Mouse (Mus musculus): ENCODE measurements around the gene Jtb. TPM values are rescaled to one million over a fixed set of nuclear protein-coding genes. Genes with fewer than 3 reads are reported as not detected.
"Not testable (repeated sequence)": the region's sequence is repeated elsewhere in the genome, so short reads cannot be mapped to it uniquely, and the experiment has no call there.

The Jtb gene
- polyA plus RNA-seq, 1 experiment from 2014 or later: 90.3 TPM

DNA sequence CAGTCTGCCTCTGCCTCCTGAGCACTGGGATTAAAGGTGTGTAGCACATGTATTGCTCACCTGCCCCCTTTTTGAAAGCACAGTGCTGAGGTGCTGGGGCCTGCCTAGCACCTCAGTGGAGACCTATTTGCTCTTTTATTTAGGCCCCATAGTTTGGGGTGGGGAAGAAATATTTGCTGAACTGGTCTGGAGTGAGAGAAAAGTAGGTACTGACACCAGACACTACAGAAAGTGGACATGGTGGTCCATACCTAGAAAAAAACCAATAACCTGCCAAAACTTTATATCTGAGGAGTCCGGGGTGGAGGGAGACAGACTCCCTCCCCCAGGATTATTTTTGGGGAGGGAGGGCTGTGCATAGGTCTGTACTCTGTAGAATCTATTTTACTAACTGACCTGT is 21.8 kb downstream of the Jtb start:
- H3K36me3 ChIP-seq: peaks cover 25% of the 10 kb centered on the region
- H3K27ac ChIP-seq (replicated peaks); H3K9me3 ChIP-seq; H3K27me3 ChIP-seq: not testable (repeated sequence)
- ATAC-seq (ENCODE audit: low read depth): peak; percentile 1
- peaks cover 41% of the 10 kb centered on the region for H3K4me1 ChIP-seq (replicated peaks)
- 72% methylated on average over 1 of the region's 1 CpGs for WGBS
- peak overlapping the region; percentile 94 for H3K9ac ChIP-seq
- H3K4me2 ChIP-seq: peak overlapping the region; percentile 53
- H3K4me3 ChIP-seq: peak overlapping the region; percentile 91; the same call in 1 of the 2 replicates

DNA sequence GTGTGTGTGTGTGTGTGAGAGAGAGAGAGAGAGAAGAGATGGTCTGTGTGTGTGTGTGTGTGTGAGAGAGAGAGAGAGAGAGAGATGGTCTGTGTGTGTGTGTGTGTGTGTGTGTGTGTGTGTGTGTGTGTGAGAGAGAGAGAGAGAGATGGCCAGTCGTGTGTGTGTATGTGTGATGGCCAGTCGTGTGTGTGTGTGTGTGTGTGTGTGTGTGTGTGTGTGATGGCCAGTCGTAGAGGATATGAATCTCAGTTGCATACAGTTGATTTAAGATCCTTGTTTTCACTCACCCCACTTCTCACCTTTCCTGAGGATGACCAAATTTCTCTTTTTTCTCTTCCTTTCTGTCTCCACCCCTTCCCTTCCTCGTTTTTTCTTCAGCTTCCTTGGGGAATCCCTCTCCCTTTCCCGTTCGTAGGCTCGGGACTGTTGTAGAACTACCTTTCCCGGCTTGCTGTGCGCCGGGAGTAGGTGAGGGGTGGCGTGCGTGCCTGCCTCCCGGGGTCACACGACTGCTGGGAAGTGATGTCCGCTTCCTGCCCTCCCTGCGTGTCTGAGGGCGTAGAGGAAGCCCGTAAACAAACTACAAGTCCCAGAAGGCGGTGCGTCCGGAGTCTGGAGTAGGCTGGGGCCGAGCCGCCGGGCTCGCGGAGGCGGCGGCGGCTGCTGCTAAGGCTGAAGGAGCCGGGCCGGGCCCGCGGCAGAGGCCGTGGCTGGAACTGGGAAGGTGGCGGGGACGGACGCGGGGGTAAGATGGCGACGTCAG is 22.4 kb downstream of the Jtb start, which contains the start of gene Crtc2:
Crtc2 (plus strand) TSS at position 511 of the 766 bp plus-strand sequence.
- peak within 1 kb of the TSS; percentile 91 for H3K4me3 ChIP-seq
- H3K27me3 ChIP-seq: no peaks in the 10 kb centered on the region
- H3K27ac ChIP-seq (replicated peaks): peak within 1 kb of the TSS; percentile 88
- H3K4me1 ChIP-seq (replicated peaks): peaks cover 36% of the 10 kb centered on the region
- H3K9ac ChIP-seq: peak within 1 kb of the TSS; percentile 94
- H3K9me3 ChIP-seq: no peaks in the 10 kb centered on the region
- 1% methylated on average over 40 of the region's 40 CpGs for WGBS
- peak; percentile 97 for ATAC-seq (ENCODE audit: low read depth)
- H3K36me3 ChIP-seq: peaks cover 32% of the 10 kb centered on the region
- peak within 1 kb of the TSS; percentile 91 for H3K4me2 ChIP-seq

DNA sequence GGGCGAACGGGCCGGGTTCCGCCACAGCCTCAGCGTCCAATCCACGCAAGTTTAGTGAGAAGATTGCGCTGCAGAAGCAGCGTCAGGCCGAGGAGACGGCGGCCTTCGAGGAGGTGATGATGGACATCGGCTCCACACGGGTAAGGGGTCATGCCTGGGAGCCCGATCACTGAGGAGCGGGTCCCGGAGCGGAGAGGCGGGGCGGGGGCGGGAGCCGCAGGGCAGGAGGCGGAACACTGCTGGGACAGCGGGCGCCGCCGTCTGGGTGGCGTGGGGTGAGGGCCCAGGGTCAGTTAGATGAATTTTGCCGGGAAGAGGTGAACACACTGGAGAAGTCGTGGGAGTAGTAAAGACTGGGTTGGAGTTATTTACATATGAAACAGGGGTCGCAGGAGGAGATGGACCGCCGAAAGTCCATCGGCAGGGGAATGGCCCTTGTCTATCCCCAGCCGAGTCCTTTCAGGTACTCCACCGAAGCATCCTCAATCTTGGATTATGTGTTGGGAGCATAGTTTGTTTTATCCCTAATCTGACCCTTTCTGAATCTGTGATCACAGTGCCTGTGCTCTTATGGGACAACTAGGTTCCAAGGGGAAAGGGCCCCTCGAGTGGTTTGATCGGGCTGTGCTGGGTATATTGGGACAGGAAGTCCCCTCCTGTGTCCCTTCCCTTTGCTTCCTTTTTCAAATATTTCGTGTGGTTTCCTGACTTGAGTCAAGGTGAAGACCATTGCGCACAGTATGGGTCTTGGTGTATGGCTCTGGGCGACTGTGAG is 23.2 kb downstream of the Jtb start:
- peak overlapping the region; percentile 91 for H3K4me3 ChIP-seq
- H3K9ac ChIP-seq: peak overlapping the region; percentile 94
- H3K27ac ChIP-seq (replicated peaks): peak overlapping the region; percentile 88
- H3K9me3 ChIP-seq: no peaks in the 10 kb centered on the region
- H3K27me3 ChIP-seq: no peaks in the 10 kb centered on the region
- WGBS: under 1% methylated on average over 41 of the region's 41 CpGs
- H3K4me2 ChIP-seq: peak overlapping the region; percentile 91
- H3K36me3 ChIP-seq: peaks cover 39% of the 10 kb centered on the region
- peaks cover 29% of the 10 kb centered on the region for H3K4me1 ChIP-seq (replicated peaks)
- ATAC-seq (ENCODE audit: low read depth): peak; percentile 56

DNA sequence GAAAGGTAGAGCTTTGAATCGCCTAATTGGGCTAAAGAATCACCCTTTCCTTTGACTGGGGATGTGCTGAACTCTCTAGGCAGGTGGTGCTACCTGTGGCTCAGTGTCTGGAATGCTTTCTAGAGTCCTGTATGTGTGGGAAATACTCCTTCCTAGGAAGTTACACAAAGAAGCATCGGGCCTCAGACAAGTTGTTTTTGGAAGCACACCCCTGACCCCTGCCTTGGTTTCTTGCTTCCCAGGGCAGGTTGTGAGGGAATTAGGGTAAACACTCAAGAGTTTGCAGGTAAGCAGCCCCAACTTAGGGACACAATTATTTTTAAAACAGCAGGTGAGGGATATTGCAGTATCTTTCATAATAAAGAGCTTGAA is 23.8 kb downstream of the Jtb start:
- H3K27ac ChIP-seq (replicated peaks): peak overlapping the region; percentile 88; the same call in 1 of the 2 replicates
- WGBS: 26% methylated on average over 2 of the region's 2 CpGs

DNA sequence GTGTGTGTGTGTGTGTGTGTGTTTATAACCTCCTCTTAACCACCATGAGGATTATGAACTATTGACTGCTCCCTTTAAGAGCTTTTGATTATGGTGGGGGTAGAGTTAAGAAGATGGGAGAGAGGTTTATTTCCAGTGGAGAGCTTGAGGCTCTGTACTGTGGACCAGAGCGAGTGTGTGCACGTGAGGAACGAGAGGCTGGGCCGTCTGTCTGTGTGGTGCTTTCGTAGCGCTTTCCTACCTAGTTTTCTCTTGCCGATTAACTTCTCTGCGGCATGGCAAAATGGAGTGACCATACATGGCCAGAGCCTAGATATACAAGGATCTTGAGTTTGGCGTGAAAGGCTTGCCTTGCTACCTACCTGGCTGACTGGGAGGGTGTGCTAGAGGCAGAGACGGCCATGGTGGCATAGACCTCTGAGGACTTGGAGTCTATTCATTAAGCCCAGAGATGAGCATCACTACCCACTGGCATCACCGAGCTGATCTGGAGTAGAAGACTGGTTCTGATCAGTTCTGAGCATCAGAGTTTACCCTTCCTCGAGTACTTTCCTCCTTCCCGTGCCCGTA is 24.5 kb downstream of the Jtb start:
- Histone ChIP-seq H3K4me3 (no peak overlapping the region), H3K4me2 (peak overlapping the region; percentile 91)
- no peak for ATAC-seq (ENCODE audit: low read depth)

More for the DNA sequence above, 23.8 kb downstream of the Jtb start:
- Histone ChIP-seq H3K27me3 (no peaks in the 10 kb centered on the region), H3K9me3 (no peaks in the 10 kb centered on the region), H3K4me1 (replicated peaks) (peaks cover 28% of the 10 kb centered on the region), H3K4me2 (peak overlapping the region; percentile 91), H3K36me3 (peaks cover 45% of the 10 kb centered on the region), H3K9ac (peak overlapping the region; percentile 94), H3K4me3 (peak overlapping the region; percentile 91)
- ATAC-seq (ENCODE audit: low read depth): no peak

DNA sequence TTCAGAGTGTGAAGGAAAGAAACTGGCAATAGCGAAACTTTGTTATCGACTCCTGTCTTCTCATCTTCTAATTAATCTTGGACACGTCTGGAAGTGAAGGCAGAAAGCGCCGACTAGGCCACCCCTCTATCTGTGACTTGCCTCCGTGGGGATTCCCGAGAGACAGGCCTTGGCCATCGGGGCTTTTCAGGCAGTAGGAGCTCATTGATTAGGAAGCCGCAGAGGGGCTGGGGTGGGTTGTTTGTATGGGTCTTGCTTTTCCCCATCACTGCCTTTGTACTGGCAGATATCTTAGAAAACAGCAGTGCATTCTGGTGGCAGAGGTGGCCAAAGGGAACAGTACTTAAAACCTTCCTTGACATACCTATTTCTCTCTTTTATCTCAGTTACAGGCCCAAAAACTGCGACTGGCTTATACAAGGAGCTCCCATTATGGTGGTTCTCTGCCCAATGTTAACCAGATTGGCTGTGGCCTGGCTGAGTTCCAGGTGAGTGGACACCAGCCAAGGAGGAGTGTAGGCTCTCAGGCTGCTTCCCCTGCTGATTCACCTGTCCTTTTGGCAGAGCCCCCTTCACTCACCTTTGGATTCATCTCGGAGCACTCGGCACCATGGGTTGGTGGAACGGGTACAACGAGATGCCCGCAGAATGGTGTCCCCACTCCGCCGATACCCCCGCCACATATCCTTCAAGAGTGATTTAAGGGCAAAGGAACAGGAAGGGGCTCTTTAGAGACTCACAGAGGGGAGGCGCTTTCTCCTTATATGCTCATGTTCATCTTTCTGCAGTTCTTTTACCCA is 25.5 kb downstream of the Jtb start:
- Histone ChIP-seq H3K27me3 (no peaks in the 10 kb centered on the region), H3K4me1 (replicated peaks) (peaks cover 28% of the 10 kb centered on the region), H3K4me3 (no peak overlapping the region), H3K36me3 (peaks cover 50% of the 10 kb centered on the region), H3K9me3 (no peaks in the 10 kb centered on the region), H3K4me2 (no peak overlapping the region), H3K27ac (replicated peaks) (no peak overlapping the region), H3K9ac (no peak overlapping the region)
- no peak for ATAC-seq (ENCODE audit: low read depth)
- WGBS: 91% methylated on average over 19 of the region's 19 CpGs

More for the DNA sequence above, 24.5 kb downstream of the Jtb start:
- 93% methylated on average over 14 of the region's 14 CpGs for WGBS
- Histone ChIP-seq H3K27me3 (no peaks in the 10 kb centered on the region), H3K9ac (peak overlapping the region; percentile 94), H3K27ac (replicated peaks) (no peak overlapping the region), H3K9me3 (no peaks in the 10 kb centered on the region), H3K36me3 (peaks cover 49% of the 10 kb centered on the region), H3K4me1 (replicated peaks) (peaks cover 28% of the 10 kb centered on the region)

DNA sequence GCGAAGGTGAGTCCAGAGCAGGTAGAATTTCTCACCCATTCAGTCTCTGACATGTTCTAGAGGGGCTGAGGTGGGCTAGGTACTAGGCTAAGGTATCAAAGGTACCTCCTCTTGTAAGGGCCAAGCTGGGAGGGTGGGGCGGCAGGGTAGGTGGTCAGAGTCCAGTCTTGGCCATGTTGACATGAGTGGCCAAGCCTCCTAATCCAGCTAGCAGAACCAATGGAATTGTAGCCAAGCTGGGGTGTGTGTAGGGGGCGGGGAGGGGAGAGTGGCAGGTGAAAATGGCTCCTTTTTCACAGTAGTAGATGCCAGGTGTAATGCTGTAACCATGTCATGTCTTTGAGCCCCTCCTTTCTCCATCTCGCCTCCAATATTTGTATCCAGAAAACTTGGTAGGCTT is 27.1 kb downstream of the Jtb start:
- H3K4me3 ChIP-seq: no peak overlapping the region

DNA sequence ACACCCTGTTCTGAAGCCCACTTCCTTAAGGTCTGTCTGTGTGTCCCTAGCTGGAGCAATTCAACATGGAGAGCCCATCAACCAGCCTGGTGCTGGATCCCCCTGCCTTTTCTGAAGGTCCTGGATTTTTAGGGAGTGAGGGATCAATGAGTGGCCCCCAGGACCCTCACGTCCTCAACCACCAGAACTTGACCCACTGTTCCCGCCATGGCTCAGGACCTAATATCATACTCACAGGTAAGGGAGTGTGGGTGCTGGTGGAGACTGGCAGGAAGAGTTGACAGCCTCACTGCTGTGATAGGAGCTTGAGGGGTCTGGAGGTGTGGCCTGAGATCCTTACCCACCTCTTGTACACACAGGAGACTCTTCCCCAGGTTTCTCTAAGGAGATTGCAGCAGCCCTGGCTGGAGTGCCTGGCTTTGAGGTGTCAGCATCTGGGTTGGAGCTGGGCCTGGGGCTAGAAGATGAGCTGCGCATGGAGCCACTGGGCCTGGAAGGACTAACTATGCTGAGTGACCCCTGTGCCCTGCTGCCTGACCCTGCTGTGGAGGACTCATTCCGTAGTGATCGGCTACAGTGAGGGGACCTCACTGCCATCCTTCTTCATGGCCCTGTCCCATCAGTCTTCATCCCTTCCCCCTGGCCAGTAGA is 31.8 kb downstream of the Jtb start:
- no peak overlapping the region for H3K27ac ChIP-seq (replicated peaks)
- H3K9ac ChIP-seq: no peak overlapping the region
- no peak for ATAC-seq (ENCODE audit: low read depth)
- H3K4me1 ChIP-seq (replicated peaks): peaks cover 11% of the 10 kb centered on the region
- whole genome bisulfite sequencing: 90% methylated on average over 5 of the region's 5 CpGs
- no peak overlapping the region for H3K4me2 ChIP-seq
- H3K36me3 ChIP-seq: peaks cover 60% of the 10 kb centered on the region
- no peaks in the 10 kb centered on the region for H3K9me3 ChIP-seq
- no peaks in the 10 kb centered on the region for H3K27me3 ChIP-seq
- H3K4me3 ChIP-seq: no peak overlapping the region

More for the DNA sequence above, 27.1 kb downstream of the Jtb start:
- Histone ChIP-seq H3K9me3 (no peaks in the 10 kb centered on the region), H3K27ac (replicated peaks) (no peak overlapping the region), H3K36me3 (peaks cover 66% of the 10 kb centered on the region), H3K9ac (no peak overlapping the region), H3K27me3 (no peaks in the 10 kb centered on the region), H3K4me2 (no peak overlapping the region), H3K4me1 (replicated peaks) (peaks cover 23% of the 10 kb centered on the region)
- WGBS: 90% methylated on average over 4 of the region's 4 CpGs
- no peak for ATAC-seq (ENCODE audit: low read depth)

DNA sequence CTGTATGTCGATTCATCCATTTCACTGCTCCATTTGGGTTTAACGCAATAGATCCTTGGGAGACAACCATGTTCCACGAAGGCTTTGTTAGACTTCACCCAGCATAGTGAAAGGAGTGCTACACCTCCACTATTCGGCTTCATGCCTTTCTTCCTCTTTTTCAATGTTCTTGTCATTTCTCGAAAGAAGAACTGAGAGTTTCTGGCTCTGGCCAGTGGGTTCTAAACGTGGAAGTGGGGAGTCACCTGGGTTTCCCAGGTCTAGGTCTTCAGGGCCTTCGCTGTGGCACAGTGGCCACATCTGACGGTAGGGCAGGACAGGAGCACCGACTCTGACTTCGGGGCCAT is 33.3 kb downstream of the Jtb start:
- Histone ChIP-seq H3K4me3 (peak overlapping the region; percentile 82), H3K9me3 (no peaks in the 10 kb centered on the region), H3K27ac (replicated peaks) (peak overlapping the region; percentile 96), H3K9ac (peak overlapping the region; percentile 93), H3K4me1 (replicated peaks) (peaks cover 11% of the 10 kb centered on the region), H3K4me2 (peak overlapping the region; percentile 73), H3K27me3 (no peaks in the 10 kb centered on the region), H3K36me3 (peaks cover 55% of the 10 kb centered on the region)
- no peak for ATAC-seq (ENCODE audit: low read depth)
- 34% methylated on average over 10 of the region's 10 CpGs for WGBS

DNA sequence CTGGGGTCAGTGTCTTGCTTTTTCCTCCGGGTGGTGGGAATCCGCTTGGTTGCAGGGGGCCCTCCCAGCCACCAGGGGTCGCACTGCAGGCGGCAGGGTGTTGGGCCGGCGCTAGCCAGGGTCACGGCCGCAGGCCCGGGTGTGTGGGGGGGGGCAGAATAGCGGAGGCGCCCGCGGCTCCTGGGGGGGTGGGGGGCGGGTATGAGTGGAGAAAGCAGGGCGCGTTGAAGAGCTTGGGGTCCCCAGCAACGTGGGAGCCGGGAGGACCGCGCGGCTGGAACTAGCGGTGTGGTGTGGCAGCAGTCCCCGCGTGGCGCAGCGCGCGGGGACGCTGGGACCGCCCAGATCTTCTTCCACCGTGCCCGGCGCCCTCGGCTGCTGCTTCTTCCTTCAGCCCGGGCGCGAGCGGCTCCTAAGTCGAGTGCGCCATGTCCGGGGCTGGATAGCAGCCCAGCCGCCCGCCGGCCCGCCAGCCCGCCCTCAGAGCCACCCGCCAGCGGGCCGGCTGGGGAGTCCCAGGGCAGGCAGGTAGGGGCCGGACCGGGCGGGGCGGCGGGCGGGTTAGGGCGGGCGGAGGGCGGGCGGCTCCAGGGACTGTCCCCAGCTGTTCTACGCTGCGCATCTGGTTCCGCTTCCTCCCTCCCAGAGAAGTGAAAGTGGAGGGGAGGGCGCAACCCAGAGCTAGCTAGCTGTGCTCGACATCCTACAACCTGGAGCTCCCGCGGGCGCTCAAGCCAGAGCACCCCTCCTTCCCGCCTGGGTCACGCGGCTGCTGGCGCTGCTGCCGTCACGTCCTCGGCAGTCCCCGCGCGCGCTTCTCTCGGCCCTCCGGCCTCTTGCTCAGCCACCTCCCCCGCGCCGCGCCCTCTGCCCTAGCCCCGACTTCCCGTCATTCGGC is 33.9 kb downstream of the Jtb start, which contains the start of gene Dennd4b:
Dennd4b (plus strand) TSS at position 152 of the 898 bp plus-strand sequence.
- H3K36me3 ChIP-seq: peaks cover 50% of the 10 kb centered on the region
- H3K4me3 ChIP-seq: peak within 1 kb of the TSS; percentile 82
- peak within 1 kb of the TSS; percentile 96 for H3K27ac ChIP-seq (replicated peaks)
- no peaks in the 10 kb centered on the region for H3K9me3 ChIP-seq
- under 1% methylated on average over 62 of the region's 87 CpGs for WGBS
- H3K4me2 ChIP-seq: peak within 1 kb of the TSS; percentile 73
- H3K4me1 ChIP-seq (replicated peaks): peaks cover 11% of the 10 kb centered on the region
- ATAC-seq (ENCODE audit: low read depth): peak; percentile 87
- no peaks in the 10 kb centered on the region for H3K27me3 ChIP-seq
- H3K9ac ChIP-seq: peak within 1 kb of the TSS; percentile 93
